Mouse (Mus musculus) liver, postnatal 0 days (tissue): ENCODE results near the gene Psmb3. TPM values are rescaled to one million over a fixed set of nuclear protein-coding genes. Genes with fewer than 3 reads are reported as not detected.
"Not testable (repeated sequence)": the region's sequence is repeated elsewhere in the genome, so short reads cannot be mapped to it uniquely, and the experiment has no call there.

Experiments used
- ATAC-seq: fragments of 200-750 bp; cut with Nextera tagmentation; 2 replicates; pipeline ENCODE4 v1.8.0; 2017; ENCODE audit warnings: mild to moderate bottlenecking, moderate library complexity
- DNase-seq: peaks from one replicate; pipeline ENCODE4 v3.0.0-alpha.2; 2016
- H3K27ac ChIP-seq: fragments of 300-500 bp; sonication (generic); 2 replicates; pipeline ENCODE4 v1.5.1; 2014; ENCODE audit warnings: antibody characterized with exemption, moderate library complexity, mild to moderate bottlenecking, low read depth
- H3K27me3 ChIP-seq: fragments of 300-500 bp; sonication (generic); 2 replicates; pipeline ENCODE4 v1.6.1; 2014; ENCODE audit warnings: low read length, control low read depth, mixed read lengths; ENCODE audit not compliant: insufficient read depth
- H3K36me3 ChIP-seq: fragments of 300-500 bp; sonication (generic); replicated peaks from 2 replicates; pipeline ENCODE4 v1.6.1; 2014; ENCODE audit warnings: mild to moderate bottlenecking, control low read depth, low read length, moderate library complexity, mixed read lengths; ENCODE audit not compliant: insufficient read depth
- H3K4me1 ChIP-seq: fragments of 300-500 bp; sonication (generic); 2 replicates; pipeline ENCODE4 v1.6.1; 2014; ENCODE audit warnings: antibody characterized with exemption, mild to moderate bottlenecking, control low read depth; ENCODE audit not compliant: insufficient read depth
- H3K4me2 ChIP-seq: fragments of 300-500 bp; sonication (generic); 2 replicates; pipeline ENCODE4 v1.6.1; 2014; ENCODE audit warnings: low read depth, mild to moderate bottlenecking, low read length, moderate library complexity, mixed read lengths
- H3K4me3 ChIP-seq: fragments of 300-500 bp; sonication (generic); 2 replicates; pipeline ENCODE4 v1.5.1; 2014; ENCODE audit warnings: low read depth, low read length
- H3K9ac ChIP-seq: fragments of 300-500 bp; sonication (generic); replicated peaks from 2 replicates; pipeline ENCODE4 v1.6.1; 2014; ENCODE audit warnings: mild to moderate bottlenecking, moderate library complexity
- H3K9me3 ChIP-seq: fragments of 300-500 bp; sonication (generic); 2 replicates; pipeline ENCODE4 v1.6.1; 2016; ENCODE audit warnings: mild to moderate bottlenecking, control low read depth, low read length, mixed read lengths
- CTCF ChIP-seq: sonication (generic); IDR thresholded peaks from 2 replicates; pipeline ENCODE4 v1.5.1; 2016; ENCODE audit warnings: antibody characterized with exemption, low read depth
- EP300 ChIP-seq: IDR thresholded peaks from 2 replicates; pipeline ENCODE4 v1.6.1; 2016; ENCODE audit warnings: antibody characterized with exemption, low read depth, mild to moderate bottlenecking
- WGBS: fragments of 180-500 bp; shearing (Covaris S2); extraction: QIAGEN DNeasy Blood & Tissue Kit; methylation state at CpG from one replicate; pipeline ENCODE4 v1.1.7; 2014; ENCODE audit not compliant: insufficient replicate concordance; 5-methylcytosine and 5-hydroxymethylcytosine counted together
- polyA plus RNA-seq: library from polyadenylated mRNA; unstranded; fragments of >200 nt; fragmentation: Nextera tagmentation; extraction: Ambion mirVana; gene quantifications from 2 replicates; pipeline ENCODE4 v1.2.1, GENCODE M21; 2015

Gene Psmb3
- polyA plus RNA-seq, 1 experiment from 2014 or later = 267 TPM

DNA sequence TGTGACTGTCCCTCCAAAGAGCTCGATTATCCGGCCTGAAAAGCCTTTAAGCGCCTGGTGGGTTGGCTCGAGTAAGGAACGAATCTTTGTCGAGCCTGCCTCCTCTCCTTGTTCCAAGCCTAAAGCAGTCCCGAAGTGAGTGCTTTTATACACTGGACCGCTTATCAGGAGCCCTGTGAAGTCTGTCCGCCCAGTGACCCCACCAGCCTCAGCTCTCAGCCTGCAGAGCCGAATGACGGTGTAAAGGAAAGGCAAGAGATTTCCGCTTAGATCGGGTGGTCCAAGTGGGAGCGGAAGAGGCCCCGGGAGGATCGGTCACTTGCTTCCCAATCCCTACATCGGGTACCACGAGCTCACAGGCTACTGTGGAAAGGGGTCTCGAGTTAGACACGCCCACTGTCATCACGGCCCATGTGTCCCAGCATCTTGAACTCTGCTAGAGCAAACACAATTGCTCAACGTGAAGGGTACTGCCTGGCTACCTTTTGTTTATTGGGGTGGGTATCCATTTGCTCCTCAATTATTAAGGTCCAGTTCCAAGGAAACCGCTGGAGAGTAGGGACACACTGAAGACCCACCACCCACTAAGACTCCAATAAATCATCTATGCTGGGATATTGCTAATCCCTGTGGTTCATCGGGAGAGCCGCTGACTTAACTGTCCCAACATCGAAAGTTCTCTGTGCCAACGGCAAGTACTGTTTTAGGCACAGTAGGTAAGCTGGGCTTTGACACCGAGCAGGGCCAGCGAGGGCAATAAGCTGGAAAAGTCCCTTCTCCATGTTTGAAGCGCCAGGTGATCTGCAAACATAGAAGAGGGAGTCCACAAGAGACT is 2.2 kb upstream of the Psmb3 start:
- H3K27ac ChIP-seq = peak overlapping the region; percentile 49; the same call in 1 of the 2 replicates
- TF ChIP-seq CTCF = no peak
- no peak for TF ChIP-seq EP300
- peaks cover 7% of the 10 kb centered on the region; the same call in 1 of the 2 replicates for H3K36me3 ChIP-seq
- H3K4me3 ChIP-seq = peak overlapping the region; percentile 62
- H3K4me2 ChIP-seq = peak overlapping the region; percentile 91
- DNase-seq (no peak), ATAC-seq (no peak)
- H3K27me3 ChIP-seq = peaks cover 38% of the 10 kb centered on the region
- WGBS = 16% methylated on average over 30 of the region's 30 CpGs
- peak overlapping the region; percentile 32 for H3K9ac ChIP-seq
- no peaks in the 10 kb centered on the region for H3K9me3 ChIP-seq
- peaks cover 40% of the 10 kb centered on the region for H3K4me1 ChIP-seq

DNA sequence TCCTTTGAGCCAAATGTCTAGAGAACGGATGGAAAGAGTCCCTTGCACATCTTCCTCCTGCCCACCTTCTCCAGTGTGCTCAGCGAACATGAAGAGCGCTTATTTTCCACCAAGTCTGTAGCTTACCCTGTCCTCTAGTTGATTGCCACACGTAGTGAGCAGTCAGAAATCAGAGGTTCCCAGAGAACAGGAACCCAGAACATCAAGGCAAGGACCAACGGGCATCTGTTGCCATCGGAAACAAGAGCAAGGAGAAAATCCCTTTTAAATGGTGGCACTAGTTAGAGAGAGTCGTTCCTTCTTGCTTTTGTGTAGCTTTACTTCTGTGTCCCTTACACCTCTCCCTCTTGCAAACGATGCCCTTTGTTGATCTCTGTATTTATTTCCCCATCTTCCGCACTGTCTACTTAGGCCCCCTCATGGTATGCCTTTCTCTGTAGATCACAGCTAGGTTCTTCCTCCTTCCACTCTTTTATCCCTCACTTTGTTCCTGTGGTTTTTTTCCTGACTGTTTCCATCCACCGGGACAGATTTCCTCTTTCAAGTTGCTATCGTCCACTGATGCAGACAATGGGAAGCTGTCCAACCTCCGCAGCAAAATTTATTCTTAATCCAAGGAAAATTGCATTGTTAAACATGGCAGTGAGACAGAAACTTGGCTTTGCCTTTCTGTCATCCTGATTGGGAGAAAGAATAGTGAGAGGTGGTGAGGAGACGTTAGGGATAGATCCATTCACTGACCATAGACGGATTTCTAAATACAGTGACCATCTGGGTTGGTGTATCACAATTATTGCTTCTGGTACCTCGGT is 1.4 kb upstream of the Psmb3 start:
- TF ChIP-seq CTCF = no peak
- no peak for TF ChIP-seq EP300
- no peaks in the 10 kb centered on the region for H3K9me3 ChIP-seq
- H3K36me3 ChIP-seq = peaks cover 15% of the 10 kb centered on the region
- WGBS = 40% methylated on average over 15 of the region's 15 CpGs
- no peak overlapping the region for H3K27ac ChIP-seq
- peak overlapping the region; percentile 82 for H3K4me3 ChIP-seq
- peaks cover 38% of the 10 kb centered on the region for H3K27me3 ChIP-seq
- no peak overlapping the region for H3K9ac ChIP-seq
- no peak for ATAC-seq
- H3K4me1 ChIP-seq = peaks cover 38% of the 10 kb centered on the region
- DNase-seq = no peak
- peak overlapping the region; percentile 90 for H3K4me2 ChIP-seq

DNA sequence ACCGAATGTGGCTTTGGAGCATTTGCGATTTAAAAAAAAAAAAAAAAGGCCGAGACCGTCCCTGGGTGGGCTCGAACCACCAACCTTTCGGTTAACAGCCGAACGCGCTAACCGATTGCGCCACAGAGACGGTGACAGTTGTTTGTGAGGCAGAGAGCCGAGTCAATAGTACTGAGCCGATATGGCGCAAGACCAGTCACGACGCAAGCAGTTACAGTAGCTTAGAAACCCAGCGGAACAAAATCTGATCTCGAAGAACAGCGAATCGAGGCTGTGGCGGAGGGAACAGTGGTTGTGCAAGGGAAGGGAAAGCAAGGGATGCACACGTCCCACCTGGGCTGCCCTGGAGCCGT is 830 bp upstream of the Psmb3 start:
- Histone ChIP-seq H3K4me3 (peak overlapping the region; percentile 82), H3K27ac (peak overlapping the region; percentile 77), H3K36me3 (peaks cover 20% of the 10 kb centered on the region), H3K4me2 (peak overlapping the region; percentile 90), H3K27me3 (peaks cover 38% of the 10 kb centered on the region), H3K9me3 (no peaks in the 10 kb centered on the region), H3K4me1 (peaks cover 38% of the 10 kb centered on the region), H3K9ac (peak overlapping the region; percentile 22)
- DNase-seq (peak; percentile 90), ATAC-seq (peak; percentile 20; the same call in 1 of the 2 replicates)
- WGBS = under 1% methylated on average over 24 of the region's 24 CpGs
- TF ChIP-seq EP300 (no peak; the same call in 1 of the 2 replicates), CTCF (no peak)

DNA sequence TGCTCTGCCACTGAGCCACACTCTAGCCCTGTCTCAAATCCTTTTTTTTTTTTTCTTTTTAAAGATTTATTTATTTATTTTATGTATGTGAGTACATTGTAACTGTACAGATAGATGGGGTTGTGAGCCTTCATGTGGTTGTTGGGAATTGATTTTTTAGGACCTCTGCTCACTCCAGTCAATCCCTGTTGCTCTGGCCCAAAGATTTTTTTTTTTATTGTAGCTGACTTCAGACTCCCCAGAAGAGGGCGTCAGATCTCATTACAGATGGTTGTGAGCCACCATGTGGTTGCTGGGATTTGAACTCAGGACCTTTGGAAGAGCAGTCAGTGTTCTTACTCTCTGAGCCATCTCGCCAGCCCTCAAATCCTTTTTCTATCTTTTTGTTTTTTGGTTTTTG is 6.9 kb downstream of the Psmb3 start:
- ATAC-seq, H3K9ac ChIP-seq, DNase-seq, H3K4me2 ChIP-seq, H3K9me3 ChIP-seq, H3K27me3 ChIP-seq, H3K4me1 ChIP-seq, H3K4me3 ChIP-seq, H3K27ac ChIP-seq: not testable (repeated sequence)
- H3K36me3 ChIP-seq = peaks cover 58% of the 10 kb centered on the region
- 76% methylated on average over 2 of the region's 2 CpGs for WGBS

DNA sequence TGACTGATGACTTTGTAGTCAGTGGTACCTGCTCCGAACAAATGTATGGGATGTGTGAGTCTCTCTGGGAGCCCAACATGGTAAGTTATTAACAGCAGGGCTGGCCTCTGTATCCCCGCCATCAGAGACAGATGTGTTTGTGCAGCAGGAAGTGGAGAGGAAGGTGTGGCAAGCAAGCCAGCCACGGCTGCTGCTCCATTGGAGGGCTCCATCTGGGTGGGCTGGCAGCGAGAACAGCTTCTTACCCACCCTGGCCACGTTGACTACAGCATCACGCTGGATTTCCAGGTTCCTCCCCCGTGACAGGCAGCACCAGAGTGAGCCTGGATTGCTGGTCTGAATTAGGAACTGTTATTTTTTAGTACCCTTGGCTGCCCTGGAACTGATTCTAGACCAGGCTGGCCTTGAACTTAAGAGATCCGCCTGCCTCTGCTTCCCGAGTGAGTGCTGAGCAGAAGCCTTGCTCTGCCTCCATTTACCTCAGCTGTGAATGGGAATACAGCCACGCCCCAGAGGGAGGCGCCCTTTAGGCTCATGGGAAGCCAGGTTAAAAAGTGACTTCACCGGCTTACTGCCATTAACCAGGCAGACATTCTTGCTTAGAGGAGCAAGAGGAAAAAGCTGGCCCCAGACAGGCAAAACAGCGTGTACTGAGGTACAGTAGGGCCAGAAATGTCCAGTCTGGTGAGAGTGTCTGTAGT is 8.2 kb downstream of the Psmb3 start:
- WGBS = 67% methylated on average over 13 of the region's 13 CpGs
- Histone ChIP-seq H3K4me2 (no peak overlapping the region), H3K4me3 (no peak overlapping the region), H3K36me3 (peaks cover 52% of the 10 kb centered on the region), H3K4me1 (peaks cover 5% of the 10 kb centered on the region; the same call in 1 of the 2 replicates), H3K9ac (no peak overlapping the region), H3K27me3 (no peaks in the 10 kb centered on the region), H3K27ac (no peak overlapping the region), H3K9me3 (no peaks in the 10 kb centered on the region)
- DNase-seq = no peak
- TF ChIP-seq CTCF = no peak
- TF ChIP-seq EP300 = no peak
- no peak for ATAC-seq

DNA sequence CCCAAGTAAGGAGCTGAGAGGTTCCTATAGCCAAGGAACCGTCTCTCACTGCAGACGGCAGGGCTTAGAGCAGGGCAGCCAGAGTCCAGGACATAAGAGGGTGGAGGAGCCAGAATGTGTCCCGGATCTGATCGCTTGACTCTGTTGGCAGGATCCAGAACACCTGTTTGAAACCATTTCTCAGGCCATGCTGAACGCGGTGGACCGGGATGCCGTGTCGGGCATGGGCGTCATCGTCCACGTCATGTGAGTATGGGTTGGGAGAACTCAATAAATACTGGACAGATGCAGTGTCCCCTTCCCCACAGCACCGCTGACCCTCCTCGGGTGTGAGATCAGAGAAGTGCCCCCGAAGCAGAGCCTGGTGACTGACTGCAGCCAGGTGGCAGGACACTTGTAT is 9.1 kb downstream of the Psmb3 start:
- Histone ChIP-seq H3K4me1 (peaks cover 5% of the 10 kb centered on the region; the same call in 1 of the 2 replicates), H3K4me3 (no peak overlapping the region), H3K9me3 (no peaks in the 10 kb centered on the region), H3K36me3 (peaks cover 45% of the 10 kb centered on the region), H3K4me2 (no peak overlapping the region), H3K27me3 (no peaks in the 10 kb centered on the region), H3K9ac (no peak overlapping the region), H3K27ac (no peak overlapping the region)
- DNase-seq = no peak
- ATAC-seq = no peak
- 92% methylated on average over 15 of the region's 15 CpGs for WGBS
- TF ChIP-seq CTCF (no peak), EP300 (no peak)
